Mouse (Mus musculus) gastrocnemius, postnatal 14 days (tissue): ENCODE data around the gene Olfr1471. TPM values are rescaled to one million over a fixed set of nuclear protein-coding genes. Genes with fewer than 3 reads are reported as not detected.
"Not testable (repeated sequence)": the region's sequence is repeated elsewhere in the genome, so short reads cannot be mapped to it uniquely, and the experiment has no call there.

Experiments used
- DNase-seq: peaks from one replicate; pipeline ENCODE4 v3.0.0; 2021; ENCODE audit warnings: mixed read lengths
- intact Hi-C: fragments of 180-260 bp; cut with DNase I; formaldehyde crosslinking; loops from one replicate; pipeline ENCODE4 v1.15.1; 2025; ENCODE audit warnings: low total_unique reads
- long read RNA-seq, 2 experiments: library from polyadenylated mRNA; stranded (forward); transcript quantifications; one replicate each; pipeline ENCODE4 v2.0.0; 2021
- total RNA-seq, 2 experiments: library from RNA; stranded (reverse); gene quantifications; 2 replicates each; pipeline ENCODE4 v1.2.3; 2021

Gene Olfr1471
- not detected for total RNA-seq
- long read RNA-seq, experiment 1, result 0 reads
- long read RNA-seq, experiment 2, result 0 reads

- DNase-seq, intact Hi-C loops: not testable (repeated sequence)
Observed at GRCm38 (mm10) chr19:13443109-13443508, at the start of gene Olfr1471. Gene Olfr1471 (plus strand): TSS chr19:13443409.

GRCm38 (mm10) chr19:13407549-13407948 lies 35.7 kb upstream of the Olfr1471 start, which contains the start of gene Olfr1469:
Gene Olfr1469 (plus strand): TSS chr19:13407849.
- intact Hi-C loops, result no loop called here
- no peak for DNase-seq

GRCm38 (mm10) chr19:13455986-13456385 lies 12.8 kb downstream of the Olfr1471 start, which contains the start of gene Olfr1472:
Gene Olfr1472 (minus strand): TSS chr19:13456086.
- intact Hi-C loops, result no loop called here
- DNase-seq, result no peak

- intact Hi-C loops, DNase-seq: not testable (repeated sequence)
Observed at GRCm38 (mm10) chr19:13469265-13469664, 26.1 kb downstream of the Olfr1471 start, which contains the start of gene Olfr1474. Gene Olfr1474 (plus strand): TSS chr19:13469565.

- intact Hi-C loops, result no loop called here
- no peak for DNase-seq
Observed at GRCm38 (mm10) chr19:13480096-13480495, 36.9 kb downstream of the Olfr1471 start, which contains the start of gene Olfr1475. Gene Olfr1475 (minus strand): TSS chr19:13480196.

- DNase-seq, result no peak
- intact Hi-C loops, result no loop called here
Observed at GRCm38 (mm10) chr19:13500246-13500645, 57.0 kb downstream of the Olfr1471 start, which contains the start of gene Olfr1477. Gene Olfr1477 (plus strand): TSS chr19:13500546.

Other genes with a start within 250 kb of the Olfr1471 start
- gene Olfr1463, start 212.1 kb upstream of the Olfr1471 start, total RNA-seq, result not detected
- not detected for gene Olfr1465, start 127.9 kb upstream of the Olfr1471 start, total RNA-seq
- gene Olfr1466, start 104.5 kb upstream of the Olfr1471 start, total RNA-seq, result not detected
- not detected for gene Olfr1467, start 81.2 kb upstream of the Olfr1471 start, total RNA-seq
- not detected for gene Olfr1469, start 35.6 kb upstream of the Olfr1471 start, total RNA-seq
- not detected for gene Olfr1472, start 12.7 kb downstream of the Olfr1471 start, total RNA-seq
- not detected for gene Olfr1474, start 26.2 kb downstream of the Olfr1471 start, total RNA-seq
- gene Olfr1475, start 36.8 kb downstream of the Olfr1471 start, total RNA-seq, result not detected
- gene Olfr1477, start 57.1 kb downstream of the Olfr1471 start, total RNA-seq, result not detected
- not detected for gene Olfr1480, start 84.5 kb downstream of the Olfr1471 start, total RNA-seq
- not detected for gene Olfr1484, start 140.1 kb downstream of the Olfr1471 start, total RNA-seq
- not detected for gene Olfr1487, start 174.0 kb downstream of the Olfr1471 start, total RNA-seq
- gene Olfr1489, start 188.2 kb downstream of the Olfr1471 start, total RNA-seq, result not detected
- not detected for gene Olfr1490, start 207.7 kb downstream of the Olfr1471 start, total RNA-seq